Mouse (Mus musculus): ENCODE results near the gene Adamts4. TPM values are rescaled to one million over a fixed set of nuclear protein-coding genes. Genes with fewer than 3 reads are reported as not detected.

Gene Adamts4
- total and polyA plus RNA-seq, 3 experiments: 0.04 to 0.25 (median 0.09) TPM

- H3K4me1 ChIP-seq (ENCODE audit: control insufficient read depth in 1 of 2, insufficient read depth in 2 of 2): peaks cover 5 to 43% of the 10 kb centered on the region in 2 experiments
- in situ Hi-C loops (cut with MboI; ENCODE audit: low pct_ligation_motif_present, low pct_unique_long_range_greater_than_20kb, low sequenced_read_pairs) (no loop called here), dilution Hi-C loops (cut with MboI; ENCODE audit: extremely low pct_ligation_motif_present, extremely low pct_unique_long_range_greater_than_20kb, low sequenced_read_pairs) (no loop called here)
- H3K27me3 ChIP-seq (replicated peaks): no peaks in the 10 kb centered on the region
- no peaks in the 10 kb centered on the region for H3K9me3 ChIP-seq (replicated peaks; ENCODE audit: low read length)
- H3K27ac ChIP-seq (ENCODE audit: insufficient read depth, low read depth): no peak overlapping the region
- no peak for DNase-seq (ENCODE audit: extremely low read depth)
- no peak overlapping the region for H3K9ac ChIP-seq (ENCODE audit: insufficient read depth, low read depth)
- H3K4me3 ChIP-seq (replicated peaks in 1 of 3; ENCODE audit: low read depth in 2 of 3, low read length in 2 of 3, poor library complexity in 1 of 3): no peak overlapping the region
- no peak for TF ChIP-seq ZKSCAN1 (IDR thresholded peaks at IDR 0.05; ENCODE audit: borderline replicate concordance, low read depth, low read length)
- TF ChIP-seq MAX (IDR thresholded peaks at IDR 0.05; ENCODE audit: low read length): no peak
- no peak for TF ChIP-seq RAD21 (IDR thresholded peaks at IDR 0.05; ENCODE audit: low read depth, low read length)
- TF ChIP-seq NELFE (IDR thresholded peaks at IDR 0.05; ENCODE audit: low read depth, low read length): no peak
- TF ChIP-seq CHD2 (IDR thresholded peaks at IDR 0.05; ENCODE audit: low read length): no peak
- TF ChIP-seq ZMIZ1 (IDR thresholded peaks at IDR 0.05; ENCODE audit: low read depth, low read length): no peak
- no peak for TF ChIP-seq PAX5 (IDR thresholded peaks at IDR 0.05; ENCODE audit: low read length)
- no peak for TF ChIP-seq IRF4 (IDR thresholded peaks at IDR 0.05; ENCODE audit: low read depth, low read length)
- no peak for TF ChIP-seq SMC3 (IDR thresholded peaks at IDR 0.05; ENCODE audit: low read depth, low read length)
- no peak for TF ChIP-seq CHD1 (IDR thresholded peaks at IDR 0.05; ENCODE audit: low read depth, low read length)
- TF ChIP-seq MYC (IDR thresholded peaks at IDR 0.05; ENCODE audit: low read depth, low read length): no peak
- TF ChIP-seq EP300 (IDR thresholded peaks at IDR 0.05; ENCODE audit: low read length): no peak
- TF ChIP-seq CTCF (conservative IDR thresholded peaks at IDR 0.05 in 1 of 2, IDR thresholded peaks at IDR 0.05 in 1 of 2; ENCODE audit: low read depth in 2 of 2, low read length in 2 of 2): no peak
- TF ChIP-seq GABPA (IDR thresholded peaks at IDR 0.05; ENCODE audit: insufficient replicate concordance, low read depth, low read length): no peak
- TF ChIP-seq ZC3H11A (IDR thresholded peaks at IDR 0.05; ENCODE audit: low read depth, low read length): no peak
- TF ChIP-seq NRF1 (IDR thresholded peaks at IDR 0.05; ENCODE audit: low read depth, low read length): no peak
- TF ChIP-seq MAZ (IDR thresholded peaks at IDR 0.05; ENCODE audit: low read depth, low read length): no peak
- no peak for TF ChIP-seq MAFK (IDR thresholded peaks at IDR 0.05; ENCODE audit: insufficient replicate concordance, low read length)
- no peak overlapping the region for H3K4me2 ChIP-seq (ENCODE audit: insufficient read depth, low read depth, poor library complexity, severe bottlenecking)
- H3K79me2 ChIP-seq (replicated peaks; ENCODE audit: control insufficient read depth, extremely low read depth, insufficient read depth, poor library complexity, severe bottlenecking): no peaks in the 10 kb centered on the region
- H3K36me3 ChIP-seq (replicated peaks in 1 of 2; ENCODE audit: control insufficient read depth in 1 of 2, insufficient read depth in 1 of 2, low read length in 1 of 2): peaks cover 61 to 68% of the 10 kb centered on the region in 2 experiments
These were observed 14.4 kb upstream of the Adamts4 start for GRCm38 (mm10) chr1:171235791-171236190.

GRCm38 (mm10) chr1:171237438-171237837 lies 12.8 kb upstream of the Adamts4 start:
- no peaks in the 10 kb centered on the region for H3K27me3 ChIP-seq (replicated peaks)
- no peak overlapping the region for H3K9ac ChIP-seq (ENCODE audit: insufficient read depth, low read depth)
- peaks cover 77 to 84% of the 10 kb centered on the region in 2 experiments for H3K36me3 ChIP-seq (replicated peaks in 1 of 2; ENCODE audit: control insufficient read depth in 1 of 2, insufficient read depth in 1 of 2, low read length in 1 of 2)

More at GRCm38 (mm10) chr1:171237438-171237837, 12.8 kb upstream of the Adamts4 start:
- no peak overlapping the region for H3K27ac ChIP-seq (ENCODE audit: insufficient read depth, low read depth)
- H3K4me1 ChIP-seq (ENCODE audit: control insufficient read depth in 1 of 2, insufficient read depth in 2 of 2): peaks cover 0 to 28% of the 10 kb centered on the region in 2 experiments; a peak in 2 of 4 replicates
- H3K79me2 ChIP-seq (replicated peaks; ENCODE audit: control insufficient read depth, extremely low read depth, insufficient read depth, poor library complexity, severe bottlenecking): no peaks in the 10 kb centered on the region
- in situ Hi-C loops (cut with MboI; ENCODE audit: low pct_ligation_motif_present, low pct_unique_long_range_greater_than_20kb, low sequenced_read_pairs): no loop called here
- H3K4me3 ChIP-seq (replicated peaks in 1 of 3; ENCODE audit: low read depth in 2 of 3, low read length in 2 of 3, poor library complexity in 1 of 3): no peak overlapping the region
- no peaks in the 10 kb centered on the region for H3K9me3 ChIP-seq (replicated peaks; ENCODE audit: low read length)
- no peak overlapping the region for H3K4me2 ChIP-seq (ENCODE audit: insufficient read depth, low read depth, poor library complexity, severe bottlenecking)
- DNase-seq (ENCODE audit: extremely low read depth): no peak
- no peak for TF ChIP-seq CTCF (conservative IDR thresholded peaks at IDR 0.05 in 1 of 2, IDR thresholded peaks at IDR 0.05 in 1 of 2; ENCODE audit: low read depth in 2 of 2, low read length in 2 of 2)
- no peak for TF ChIP-seq MXI1 (IDR thresholded peaks at IDR 0.05; ENCODE audit: low read depth, low read length)
- dilution Hi-C loops (cut with MboI; ENCODE audit: extremely low pct_ligation_motif_present, extremely low pct_unique_long_range_greater_than_20kb, low sequenced_read_pairs): no loop called here
